Mouse (Mus musculus) testis, adult 2 months (tissue): Measurements from ENCODE around the gene Dnajc22.

Experiments
- CTCF ChIP-seq: fragments of 200-500 bp; IDR thresholded peaks from 2 replicates; pipeline ENCODE4 v1.5.1; 2012; ENCODE audit warnings: low read depth, mild to moderate bottlenecking, inconsistent platforms, low read length, moderate library complexity; ENCODE audit not compliant: control insufficient read depth, insufficient read depth, insufficient replicate concordance
- POLR2A ChIP-seq: fragments of 200-500 bp; IDR thresholded peaks from 2 replicates; pipeline ENCODE4 v1.6.1; 2012; ENCODE audit warnings: low read depth, mild to moderate bottlenecking, inconsistent platforms, low read length, moderate library complexity; ENCODE audit not compliant: control insufficient read depth

GRCm38 (mm10) chr15:99055511-99055961 is 37.4 kb upstream of the Dnajc22 start:
- TF ChIP-seq CTCF: no peak
- no peak for TF ChIP-seq POLR2A
